Mouse (Mus musculus) myocyte (in vitro differentiated cells): ENCODE measurements at regions not wholly inside any gene's neighbourhood (a gene's known extent, or its start where the extent isn't known, plus 50 kb on each side); places are given as distances from the start of the nearest gene placed in this dataset.
A peak's percentile ranks its signal among the peaks of the same experiment; 100 is the strongest.

Experiments
- H3K27me3 ChIP-seq: one replicate; pipeline ENCODE4 v1.6.1; 2011; ENCODE audit not compliant: control insufficient read depth, insufficient read depth, insufficient read length
- H3K36me3 ChIP-seq: one replicate; pipeline ENCODE4 v1.6.1; 2011; ENCODE audit not compliant: control insufficient read depth, insufficient read depth
- H3K4me2 ChIP-seq: one replicate; pipeline ENCODE4 v1.6.1; 2011; ENCODE audit warnings: low read depth, control low read depth
- H3K4me3 ChIP-seq: one replicate; pipeline ENCODE4 v1.5.1; 2011; ENCODE audit warnings: mild to moderate bottlenecking, control low read depth, moderate library complexity
- H3K79me2 ChIP-seq: one replicate; pipeline ENCODE4 v1.6.1; 2011; ENCODE audit not compliant: control insufficient read depth, insufficient read depth
- H3ac ChIP-seq: one replicate; pipeline ENCODE4 v1.6.1; 2011; ENCODE audit not compliant: control insufficient read depth, insufficient read length
- CEBPB ChIP-seq: IDR thresholded peaks from 2 replicates; pipeline ENCODE4 v1.6.1; 2011; ENCODE audit warnings: mild to moderate bottlenecking, moderate library complexity; ENCODE audit not compliant: poor library complexity, insufficient read depth, severe bottlenecking
- E2F4 ChIP-seq: IDR thresholded peaks from one replicate; pipeline ENCODE4 v1.6.1; 2011; ENCODE audit warnings: mild to moderate bottlenecking, control low read depth, moderate library complexity; ENCODE audit not compliant: insufficient read depth
- MAX ChIP-seq: IDR thresholded peaks from one replicate; pipeline ENCODE4 v1.6.1; 2011; ENCODE audit warnings: low read depth, mild to moderate bottlenecking, control low read depth
- MYOD1 ChIP-seq, 3 experiments: IDR thresholded peaks; one replicate each; pipeline ENCODE4 v1.6.1; 2011; ENCODE audit warnings: control low read depth in 2 of 3, low read depth in 2 of 3, mild to moderate bottlenecking in 2 of 3, moderate library complexity in 1 of 3; ENCODE audit not compliant: insufficient read length in 2 of 3, control insufficient read depth in 1 of 3
- MYOG ChIP-seq, 3 experiments: IDR thresholded peaks; one replicate each; pipeline ENCODE4 v1.6.1; 2011; ENCODE audit warnings: control low read depth in 2 of 3, low read depth in 2 of 3, mild to moderate bottlenecking in 2 of 3; ENCODE audit not compliant: insufficient read length in 2 of 3, control insufficient read depth in 1 of 3, insufficient read depth in 1 of 3
- POLR2A ChIP-seq: IDR thresholded peaks from one replicate; pipeline ENCODE4 v1.6.1; 2011; ENCODE audit warnings: low read depth, mild to moderate bottlenecking, control low read depth, moderate library complexity; ENCODE audit not compliant: insufficient read length
- POLR2AphosphoS2 ChIP-seq: IDR thresholded peaks from one replicate; pipeline ENCODE4 v1.6.1; 2011; ENCODE audit warnings: low read depth, control low read depth; ENCODE audit not compliant: insufficient read length
- REST ChIP-seq: IDR thresholded peaks from one replicate; pipeline ENCODE4 v1.6.1; 2011; ENCODE audit warnings: mild to moderate bottlenecking, control low read depth, moderate library complexity; ENCODE audit not compliant: insufficient read depth, insufficient read length
- SRF ChIP-seq: IDR thresholded peaks from one replicate; pipeline ENCODE4 v1.6.1; 2011; ENCODE audit warnings: low read depth; ENCODE audit not compliant: control insufficient read depth, insufficient read length
- TCF12 ChIP-seq: IDR thresholded peaks from one replicate; pipeline ENCODE4 v1.6.1; 2011; ENCODE audit warnings: mild to moderate bottlenecking, control low read depth; ENCODE audit not compliant: poor library complexity, insufficient read depth, severe bottlenecking
- TCF3 ChIP-seq: IDR thresholded peaks from one replicate; pipeline ENCODE4 v1.6.1; 2011; ENCODE audit warnings: low read depth, control low read depth; ENCODE audit not compliant: insufficient read length
- USF1 ChIP-seq: IDR thresholded peaks from one replicate; pipeline ENCODE4 v1.6.1; 2011; ENCODE audit warnings: low read depth, mild to moderate bottlenecking, control low read depth, moderate library complexity

DNA sequence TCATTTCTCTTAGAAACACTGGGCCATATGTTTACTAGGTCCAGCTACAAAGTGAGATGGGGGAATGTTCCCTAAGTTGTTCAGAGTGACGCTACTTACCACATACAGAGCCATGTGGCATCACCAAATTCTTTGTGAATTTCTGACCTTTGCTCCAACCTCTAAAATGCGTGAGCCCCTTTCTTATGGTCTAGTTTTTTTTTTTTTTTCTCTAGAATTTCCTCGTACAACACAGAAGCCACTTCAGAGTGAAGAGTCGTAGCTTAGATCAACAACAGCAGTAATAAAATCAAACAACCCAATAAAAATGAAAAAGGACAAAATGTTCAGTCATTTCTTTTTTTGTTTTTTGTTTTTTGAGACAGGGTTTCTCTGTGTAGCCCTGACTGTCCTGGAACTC is 122.2 kb upstream of the Fggy start:
- no peak overlapping the region for H3K4me3 ChIP-seq
- H3K27me3 ChIP-seq = no peaks in the 10 kb centered on the region
- no peak for TF ChIP-seq E2F4
- no peak for TF ChIP-seq TCF12
- no peak for TF ChIP-seq SRF
- TF ChIP-seq USF1 = no peak
- no peak for TF ChIP-seq TCF3
- TF ChIP-seq POLR2AphosphoS2 = no peak
- TF ChIP-seq POLR2A = no peak
- TF ChIP-seq CEBPB = no peak
- TF ChIP-seq REST = no peak
- no peak for TF ChIP-seq MAX
- no peak for TF ChIP-seq MYOG (IDR thresholded peaks at IDR 0.05; ENCODE audit: control insufficient read depth in 1 of 3, insufficient read depth in 1 of 3, insufficient read length in 2 of 3, low read depth in 2 of 3)
- TF ChIP-seq MYOD1 (IDR thresholded peaks at IDR 0.05; ENCODE audit: control insufficient read depth in 1 of 3, insufficient read length in 2 of 3, low read depth in 2 of 3) = no peak

DNA sequence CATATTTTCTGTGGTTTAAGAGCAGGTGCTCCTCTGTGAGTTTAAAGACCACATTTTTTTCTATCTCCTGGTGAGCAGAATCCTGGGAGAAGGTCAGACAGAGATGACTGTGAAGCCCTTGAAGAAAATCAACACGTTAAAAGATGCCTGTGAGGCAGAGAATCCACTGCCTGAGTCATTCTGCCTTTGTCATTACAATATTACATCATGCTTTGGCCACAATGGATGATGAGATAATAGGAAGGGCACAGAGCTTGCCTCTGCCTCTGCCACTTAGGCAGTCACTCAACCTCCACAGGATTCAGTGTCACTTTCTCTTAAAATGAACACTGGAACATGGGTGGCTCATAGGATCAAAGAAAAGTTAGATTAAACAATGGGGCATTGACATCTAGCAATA is 117.5 kb upstream of the Fggy start:
- no peak overlapping the region for H3K4me3 ChIP-seq
- peak overlapping the region; percentile 21 for H3K4me2 ChIP-seq
- TF ChIP-seq CEBPB = peak; percentile 75
- no peak for TF ChIP-seq POLR2A
- H3K27me3 ChIP-seq = no peaks in the 10 kb centered on the region
- no peaks in the 10 kb centered on the region for H3K79me2 ChIP-seq
- H3ac ChIP-seq = no peak overlapping the region
- H3K36me3 ChIP-seq = no peaks in the 10 kb centered on the region

More for the DNA sequence above, 122.2 kb upstream of the Fggy start:
- no peaks in the 10 kb centered on the region for H3K79me2 ChIP-seq
- no peaks in the 10 kb centered on the region for H3K36me3 ChIP-seq
- H3K4me2 ChIP-seq = peak overlapping the region; percentile 18
- no peak overlapping the region for H3ac ChIP-seq

DNA sequence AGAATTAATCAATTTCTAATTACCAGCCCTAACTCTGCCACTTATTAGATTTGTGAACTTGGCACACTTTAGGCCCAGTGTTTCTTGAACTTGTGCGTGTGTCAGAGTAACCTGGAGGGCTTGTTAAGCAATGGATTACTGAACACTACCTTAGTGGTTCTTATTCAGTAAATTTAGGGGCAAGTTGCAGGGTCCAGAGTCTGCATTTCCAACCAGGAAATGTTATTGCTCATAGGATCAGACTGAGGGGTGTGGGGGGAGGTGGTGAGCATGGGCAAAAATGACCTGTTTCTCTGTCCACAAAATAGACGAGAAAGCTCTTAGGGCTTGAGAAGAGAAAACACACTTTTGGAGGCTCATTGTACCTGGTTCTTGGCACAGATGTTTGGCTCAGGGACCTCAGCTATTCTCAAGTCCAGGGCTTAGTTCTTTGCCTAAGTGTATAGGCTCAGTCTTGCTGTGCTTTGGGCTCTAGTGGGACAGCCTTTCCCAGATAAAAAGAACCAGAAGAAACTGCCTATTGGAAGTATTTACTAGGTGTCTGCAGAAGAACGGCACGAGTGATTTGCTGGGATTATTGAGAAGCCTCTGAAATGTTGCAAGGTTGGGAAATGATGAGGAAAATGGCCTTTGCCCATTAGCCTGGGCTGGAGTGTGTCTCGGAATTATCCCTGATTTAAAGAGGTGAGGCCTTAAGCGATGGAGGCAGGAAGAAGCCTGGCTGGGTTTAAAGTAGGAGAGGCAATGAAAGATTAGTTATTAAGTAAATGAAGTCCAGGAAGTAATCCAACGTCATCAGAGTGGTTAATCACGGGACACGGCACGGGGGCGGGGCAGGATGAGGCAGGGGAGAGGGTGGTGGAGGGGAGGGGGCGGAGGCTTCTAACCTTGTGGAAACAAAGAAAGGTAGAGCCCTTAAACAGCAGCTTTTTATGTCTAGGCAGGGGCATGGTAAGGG is 113.2 kb upstream of the Fggy start:
- Histone ChIP-seq H3K36me3 (no peaks in the 10 kb centered on the region), H3K27me3 (no peaks in the 10 kb centered on the region), H3K4me3 (no peak overlapping the region), H3K4me2 (no peak overlapping the region), H3ac (no peak overlapping the region), H3K79me2 (no peaks in the 10 kb centered on the region)
- TF ChIP-seq MYOG (IDR thresholded peaks at IDR 0.05; ENCODE audit: control insufficient read depth in 1 of 3, insufficient read depth in 1 of 3, insufficient read length in 2 of 3, low read depth in 2 of 3) (no peak), POLR2AphosphoS2 (no peak), USF1 (no peak), CEBPB (no peak)

DNA sequence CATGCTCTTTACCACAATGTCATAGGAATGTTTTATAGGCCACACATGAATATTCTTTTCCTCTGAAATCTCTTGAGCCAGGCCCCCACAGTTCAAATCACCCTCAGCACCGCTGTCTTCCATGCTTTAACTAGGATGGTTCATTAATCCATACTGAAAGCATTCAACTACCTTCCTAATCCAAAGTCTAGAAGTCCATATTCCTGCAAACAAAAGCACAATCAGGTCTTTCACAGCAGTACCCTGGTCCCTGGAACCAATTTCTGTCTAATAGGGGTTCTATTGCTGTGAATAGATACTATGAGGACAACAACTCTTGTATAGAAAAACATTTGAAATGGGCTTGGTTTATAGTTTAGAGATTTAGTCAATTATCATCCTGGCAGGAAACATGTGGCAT is 107.0 kb upstream of the Fggy start:
- Histone ChIP-seq H3ac (no peak overlapping the region), H3K27me3 (no peaks in the 10 kb centered on the region), H3K36me3 (no peaks in the 10 kb centered on the region), H3K4me3 (no peak overlapping the region), H3K4me2 (no peak overlapping the region), H3K79me2 (no peaks in the 10 kb centered on the region)
- TF ChIP-seq USF1 = no peak
- TF ChIP-seq SRF = no peak
- TF ChIP-seq CEBPB = no peak
- no peak for TF ChIP-seq REST
- TF ChIP-seq POLR2A = no peak
- TF ChIP-seq MYOD1 (IDR thresholded peaks at IDR 0.05; ENCODE audit: control insufficient read depth in 1 of 3, insufficient read length in 2 of 3, low read depth in 2 of 3) = no peak
- TF ChIP-seq MAX = no peak
- TF ChIP-seq TCF3 = no peak
- TF ChIP-seq TCF12 = no peak
- TF ChIP-seq E2F4 = no peak
- no peak for TF ChIP-seq POLR2AphosphoS2
- no peak for TF ChIP-seq MYOG (IDR thresholded peaks at IDR 0.05; ENCODE audit: control insufficient read depth in 1 of 3, insufficient read depth in 1 of 3, insufficient read length in 2 of 3, low read depth in 2 of 3)

DNA sequence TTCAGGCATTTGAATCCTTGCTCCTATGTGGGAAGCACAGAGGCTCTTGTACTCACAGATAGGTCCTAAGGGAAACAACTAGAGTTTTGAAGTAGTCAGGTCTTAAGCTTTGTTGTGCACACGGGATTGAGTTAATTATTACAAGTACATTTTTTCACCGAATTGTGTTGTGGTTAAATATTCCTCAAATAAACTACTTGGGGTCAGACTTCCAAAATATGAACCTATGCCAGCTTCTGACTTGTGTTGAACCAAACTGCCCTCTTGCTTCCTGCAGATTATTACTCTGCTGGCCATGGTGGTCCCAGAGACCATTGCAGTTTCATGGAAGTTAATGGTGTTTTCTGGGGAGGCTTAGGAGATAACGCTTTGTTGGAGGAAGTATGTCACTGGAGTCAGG is 105.5 kb upstream of the Fggy start:
- no peaks in the 10 kb centered on the region for H3K36me3 ChIP-seq
- no peaks in the 10 kb centered on the region for H3K27me3 ChIP-seq
- H3K4me3 ChIP-seq = no peak overlapping the region
- no peak overlapping the region for H3ac ChIP-seq
- TF ChIP-seq SRF = no peak
- TF ChIP-seq POLR2AphosphoS2 = no peak
- no peak for TF ChIP-seq POLR2A
- TF ChIP-seq MYOD1 (IDR thresholded peaks at IDR 0.05; ENCODE audit: control insufficient read depth in 1 of 3, insufficient read length in 2 of 3, low read depth in 2 of 3) = no peak
- TF ChIP-seq MYOG (IDR thresholded peaks at IDR 0.05; ENCODE audit: control insufficient read depth in 1 of 3, insufficient read depth in 1 of 3, insufficient read length in 2 of 3, low read depth in 2 of 3) = no peak
- no peak for TF ChIP-seq TCF12
- TF ChIP-seq USF1 = no peak
- TF ChIP-seq CEBPB = no peak
- H3K79me2 ChIP-seq = no peaks in the 10 kb centered on the region
- no peak overlapping the region for H3K4me2 ChIP-seq
